Mouse (Mus musculus): Measurements from ENCODE around the gene Pgs1.

DNA sequence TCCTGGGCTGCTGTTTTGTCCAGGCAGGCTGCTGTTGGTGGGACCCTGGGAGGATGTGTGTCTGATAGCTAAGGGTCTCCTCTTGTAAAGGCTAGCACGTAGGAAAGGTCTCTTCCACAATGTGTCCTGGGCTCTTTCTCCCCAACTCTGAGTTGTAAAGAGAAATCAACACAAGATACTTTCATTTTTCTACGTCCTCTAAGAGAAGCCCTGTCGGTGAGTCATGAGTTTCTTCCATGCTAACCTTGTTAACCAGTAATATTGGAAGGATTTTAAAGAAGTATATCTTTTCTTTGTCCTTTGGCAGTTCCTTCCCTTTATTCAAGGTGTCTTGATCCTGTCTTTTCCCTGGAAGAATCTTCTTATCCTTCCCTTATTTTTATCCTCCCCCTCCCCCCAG lies 9.6 kb downstream of the Pgs1 start:
- TF ChIP-seq EP300 (IDR thresholded peaks at IDR 0.05; ENCODE audit: low read depth) (no peak), CTCF (IDR thresholded peaks at IDR 0.05; ENCODE audit: low read depth) (no peak)
